Mouse (Mus musculus): Measurements from ENCODE around the gene Heg1.
A peak's percentile ranks its signal among the peaks of the same experiment; 100 is the strongest.

Heg1 gene

GRCm38 (mm10) chr16:33677901-33678300 lies 6.3 kb upstream of the Heg1 start:
- no peak for DNase-seq

- DNase-seq: no peak
These were observed 3.9 kb upstream of the Heg1 start for GRCm38 (mm10) chr16:33680271-33680670.

- DNase-seq: no peak
These were observed 3.4 kb upstream of the Heg1 start for GRCm38 (mm10) chr16:33680816-33681215.

- DNase-seq: no peak
These were observed 2.5 kb upstream of the Heg1 start for GRCm38 (mm10) chr16:33681661-33682060.

- no peak for DNase-seq
These were observed 1.5 kb upstream of the Heg1 start for GRCm38 (mm10) chr16:33682651-33683050.

GRCm38 (mm10) chr16:33683206-33684161 lies 686 bp upstream of the Heg1 start:
- DNase-seq: no peak

GRCm38 (mm10) chr16:33684703-33685701 lies 832 bp downstream of the Heg1 start:
- no peak for DNase-seq

GRCm38 (mm10) chr16:33686056-33686455 lies 1.9 kb downstream of the Heg1 start:
- no peak for DNase-seq

GRCm38 (mm10) chr16:33687724-33688123 lies 3.6 kb downstream of the Heg1 start:
- no peak for DNase-seq

- no peak for DNase-seq
These were observed 7.0 kb downstream of the Heg1 start for GRCm38 (mm10) chr16:33690975-33691747.

- no peak for DNase-seq
These were observed 9.4 kb downstream of the Heg1 start for GRCm38 (mm10) chr16:33693553-33693952.

- peak; percentile 51 for DNase-seq
These were observed 12.8 kb downstream of the Heg1 start for GRCm38 (mm10) chr16:33696811-33697575.

GRCm38 (mm10) chr16:33697576-33698276 lies 13.6 kb downstream of the Heg1 start:
- DNase-seq: no peak

- DNase-seq: no peak
These were observed 14.2 kb downstream of the Heg1 start for GRCm38 (mm10) chr16:33698277-33698790.

GRCm38 (mm10) chr16:33700584-33700983 lies 16.4 kb downstream of the Heg1 start:
- DNase-seq: no peak

GRCm38 (mm10) chr16:33701872-33702271 lies 17.7 kb downstream of the Heg1 start:
- DNase-seq: no peak

GRCm38 (mm10) chr16:33704289-33704688 lies 20.1 kb downstream of the Heg1 start:
- DNase-seq: no peak

GRCm38 (mm10) chr16:33705258-33705657 lies 21.1 kb downstream of the Heg1 start:
- no peak for DNase-seq

- DNase-seq: no peak
These were observed 22.1 kb downstream of the Heg1 start for GRCm38 (mm10) chr16:33706111-33706890.

GRCm38 (mm10) chr16:33708031-33708430 lies 23.9 kb downstream of the Heg1 start:
- DNase-seq: no peak

All from cerebellum, adult 11 months (tissue).